Mouse (Mus musculus) embryonic facial prominence, embryonic 15.5 days (tissue): ENCODE data around the gene Slc25a44. TPM values are rescaled to one million over a fixed set of nuclear protein-coding genes. Genes with fewer than 3 reads are reported as not detected.

Experiments
- ATAC-seq: fragments of 200-750 bp; cut with Nextera tagmentation; 2 replicates; pipeline ENCODE4 v1.8.0; 2017; ENCODE audit warnings: low read depth, moderate TSS enrichment; ENCODE audit not compliant: insufficient number of reproducible peaks, low FRiP score, low TSS enrichment
- H3K27ac ChIP-seq: fragments of 300-500 bp; sonication (generic); replicated peaks from 2 replicates; pipeline ENCODE4 v1.5.1; 2015; ENCODE audit warnings: mild to moderate bottlenecking, inconsistent platforms
- H3K27me3 ChIP-seq: fragments of 300-500 bp; sonication (generic); 2 replicates; pipeline ENCODE4 v1.6.1; 2015; ENCODE audit warnings: inconsistent platforms
- H3K36me3 ChIP-seq: fragments of 300-500 bp; sonication (generic); 2 replicates; pipeline ENCODE4 v1.6.1; 2015; ENCODE audit warnings: mild to moderate bottlenecking, inconsistent platforms
- H3K4me1 ChIP-seq: fragments of 300-500 bp; sonication (generic); 2 replicates; pipeline ENCODE4 v1.6.1; 2015; ENCODE audit warnings: inconsistent platforms
- H3K4me2 ChIP-seq: fragments of 300-500 bp; sonication (generic); replicated peaks from 2 replicates; pipeline ENCODE4 v1.6.1; 2015; ENCODE audit warnings: mild to moderate bottlenecking, inconsistent platforms
- H3K4me3 ChIP-seq: fragments of 300-500 bp; sonication (generic); replicated peaks from 2 replicates; pipeline ENCODE4 v1.5.1; 2015; ENCODE audit warnings: mild to moderate bottlenecking, inconsistent platforms
- H3K9ac ChIP-seq: fragments of 300-500 bp; sonication (generic); 2 replicates; pipeline ENCODE4 v1.6.1; 2015; ENCODE audit warnings: inconsistent platforms
- H3K9me3 ChIP-seq: fragments of 300-500 bp; sonication (generic); replicated peaks from 2 replicates; pipeline ENCODE4 v1.6.1; 2016; ENCODE audit warnings: inconsistent platforms
- WGBS: fragments of 180-500 bp; shearing (Covaris S2); methylation state at CpG from one replicate; pipeline ENCODE4 v1.1.7; 2015; 5-methylcytosine and 5-hydroxymethylcytosine counted together
- polyA plus RNA-seq: library from polyadenylated mRNA; unstranded; fragments of >200 nt; fragmentation: Nextera tagmentation; extraction: Ambion mirVana; gene quantifications from 2 replicates; pipeline ENCODE4 v1.2.1, GENCODE M21; 2015

Slc25a44 gene
- polyA plus RNA-seq, 1 experiment from 2014 or later: 17.9 TPM

DNA sequence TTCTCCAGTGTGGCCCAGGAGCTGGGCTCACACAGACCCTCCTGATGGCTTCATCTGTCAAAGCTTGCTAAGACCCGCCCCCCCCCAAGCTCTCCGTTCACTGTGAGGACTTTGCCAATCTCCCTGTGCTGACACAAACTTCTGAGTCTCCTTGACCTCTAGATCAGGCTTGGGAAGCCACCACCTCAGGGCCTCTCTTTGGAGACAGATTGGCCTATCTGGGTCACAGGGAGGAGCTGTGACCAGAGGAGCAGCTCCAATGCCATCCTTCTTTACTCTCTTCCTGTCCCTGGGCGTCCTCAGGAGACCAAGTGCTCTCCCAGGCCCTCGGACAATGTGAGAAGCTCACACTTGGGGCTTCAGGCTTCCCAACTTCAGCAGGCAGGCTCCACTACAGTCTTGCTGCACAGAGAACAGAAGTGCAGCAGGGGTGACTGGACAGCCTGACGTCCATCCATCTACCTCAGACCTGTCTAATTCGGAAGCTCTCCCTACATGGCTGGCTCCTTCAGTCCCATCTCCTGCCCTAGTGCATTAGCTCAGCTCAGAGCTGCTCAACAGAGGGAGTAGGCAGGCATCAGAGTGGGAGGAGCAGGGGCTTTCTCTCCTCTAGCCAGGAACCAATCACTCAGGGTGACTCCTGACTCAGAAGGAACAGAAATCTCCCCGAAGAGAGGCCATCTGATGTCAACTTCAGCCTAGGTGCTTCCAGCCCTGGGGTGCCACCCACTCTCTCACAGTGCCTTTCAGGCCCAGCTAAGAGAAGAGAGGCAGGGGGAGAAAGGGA lies 32.0 kb upstream of the Slc25a44 start:
- 68% methylated on average over 7 of the region's 7 CpGs for WGBS
- Histone ChIP-seq H3K27ac (peak overlapping the region; percentile 4; the same call in 1 of the 2 replicates), H3K36me3 (no peaks in the 10 kb centered on the region), H3K27me3 (no peaks in the 10 kb centered on the region), H3K4me1 (peaks cover 51% of the 10 kb centered on the region), H3K4me2 (no peak overlapping the region), H3K9ac (no peak overlapping the region), H3K4me3 (no peak overlapping the region), H3K9me3 (no peaks in the 10 kb centered on the region)
- no peak for ATAC-seq

DNA sequence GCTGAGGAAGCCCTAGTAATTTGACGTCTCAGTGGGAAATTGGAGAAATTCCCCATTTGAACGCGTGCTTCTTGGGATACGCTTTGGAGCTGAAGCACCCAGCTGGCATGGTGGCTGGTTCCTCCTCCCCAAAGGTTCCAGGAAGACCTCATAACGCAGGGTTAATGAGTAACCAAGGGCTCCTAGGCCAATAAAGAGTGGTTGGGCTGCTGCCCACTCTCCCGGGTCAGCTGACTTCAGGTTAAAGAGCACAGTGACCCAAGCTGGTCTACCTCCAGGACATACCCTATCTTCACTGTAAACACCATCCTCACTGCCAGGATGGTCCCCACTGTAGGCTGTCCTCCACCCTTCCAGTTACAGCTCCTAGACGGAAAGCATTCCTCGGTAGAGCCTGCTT lies 31.4 kb upstream of the Slc25a44 start:
- ATAC-seq: no peak
- H3K9ac ChIP-seq: no peak overlapping the region
- H3K4me1 ChIP-seq: peaks cover 49% of the 10 kb centered on the region
- no peak overlapping the region for H3K4me2 ChIP-seq
- H3K27ac ChIP-seq: peak overlapping the region; percentile 4; the same call in 1 of the 2 replicates
- 88% methylated on average over 8 of the region's 8 CpGs for WGBS
- H3K4me3 ChIP-seq: no peak overlapping the region
- H3K9me3 ChIP-seq: no peaks in the 10 kb centered on the region
- no peaks in the 10 kb centered on the region for H3K36me3 ChIP-seq
- H3K27me3 ChIP-seq: no peaks in the 10 kb centered on the region

DNA sequence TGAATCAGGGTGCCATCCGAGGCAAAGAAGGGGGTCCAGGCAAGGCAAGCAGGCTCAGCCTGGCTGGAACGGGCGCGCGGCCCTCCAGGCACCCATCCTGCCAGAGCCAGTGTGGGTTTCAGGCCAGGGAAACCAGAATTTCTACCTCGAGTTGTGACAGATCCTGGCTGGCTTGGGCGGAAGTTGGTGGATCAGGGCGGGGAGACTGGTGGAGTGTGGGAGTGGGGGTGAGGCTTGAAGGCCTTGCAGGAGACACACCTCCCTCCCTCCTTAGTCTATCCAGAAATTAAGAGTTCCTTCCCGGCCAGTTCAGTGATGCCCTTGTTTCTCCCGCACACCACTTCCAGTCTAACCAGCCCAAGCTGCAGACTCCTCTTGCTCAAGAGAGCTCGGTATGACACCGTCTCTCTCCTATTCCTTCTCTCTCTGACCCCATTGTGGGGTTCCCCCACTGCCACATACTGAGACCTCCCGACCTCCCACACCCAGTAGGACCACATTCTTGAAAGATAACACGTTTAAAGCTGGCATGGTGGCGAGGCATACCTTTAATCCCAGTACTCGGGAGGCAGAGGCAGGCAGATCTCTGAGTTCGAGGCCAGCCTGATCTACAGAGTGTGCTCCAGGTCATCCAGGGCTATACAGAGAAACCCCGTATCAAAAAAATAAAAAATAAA lies 30.8 kb upstream of the Slc25a44 start:
- peak overlapping the region; percentile 16 for H3K4me3 ChIP-seq
- WGBS: 65% methylated on average over 18 of the region's 18 CpGs

DNA sequence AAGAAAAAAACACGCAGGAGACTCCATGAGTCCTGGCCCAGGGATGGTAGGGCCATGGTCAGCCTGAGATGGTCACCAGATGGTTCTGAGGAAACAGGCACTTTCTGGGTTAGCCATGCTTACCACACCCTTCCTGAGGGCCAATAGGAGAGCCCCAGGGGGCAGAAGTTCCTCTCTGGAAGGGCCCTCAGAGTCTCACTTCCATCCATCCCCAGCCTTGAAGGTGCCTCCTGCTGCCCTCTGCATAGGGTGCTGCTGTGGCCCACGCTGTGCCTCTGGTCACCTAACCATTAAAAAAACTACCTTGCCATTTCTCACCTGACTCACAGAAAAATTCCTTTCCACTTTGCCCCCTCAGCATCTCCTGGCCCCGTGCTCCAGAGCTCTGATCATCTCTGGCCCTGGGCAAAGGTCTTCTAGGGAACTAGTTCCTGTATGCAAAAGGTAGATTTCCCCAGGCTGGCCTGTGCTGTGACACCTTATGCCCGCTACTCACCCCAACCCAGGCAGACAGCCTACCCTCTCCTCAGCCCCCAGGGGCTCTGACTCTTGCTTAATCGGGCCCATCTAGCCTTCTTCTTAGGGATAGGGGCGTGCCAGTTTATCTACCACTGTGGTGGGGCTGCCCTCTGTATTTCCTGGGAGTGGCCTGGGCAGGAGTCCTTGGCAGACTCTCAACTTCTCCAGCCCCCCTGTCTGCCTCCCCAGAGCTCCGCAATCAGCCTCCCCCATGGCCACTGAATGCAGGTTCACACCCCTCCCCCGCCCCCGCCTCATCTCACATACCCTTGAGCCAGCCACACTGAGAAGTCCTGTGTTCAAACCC lies 30.0 kb upstream of the Slc25a44 start:
- 53% methylated on average over 9 of the region's 9 CpGs for WGBS
- no peaks in the 10 kb centered on the region for H3K9me3 ChIP-seq
- H3K4me2 ChIP-seq: peak overlapping the region; percentile 27
- ATAC-seq: peak; percentile 25; the same call in 1 of the 2 replicates
- peak overlapping the region; percentile 16 for H3K4me3 ChIP-seq
- peak overlapping the region; percentile 81 for H3K27ac ChIP-seq
- peaks cover 41% of the 10 kb centered on the region for H3K4me1 ChIP-seq
- H3K27me3 ChIP-seq: no peaks in the 10 kb centered on the region
- no peak overlapping the region for H3K9ac ChIP-seq
- H3K36me3 ChIP-seq: no peaks in the 10 kb centered on the region

More for the DNA sequence above, 30.8 kb upstream of the Slc25a44 start:
- Histone ChIP-seq H3K9ac (no peak overlapping the region), H3K36me3 (no peaks in the 10 kb centered on the region), H3K9me3 (no peaks in the 10 kb centered on the region), H3K4me1 (peaks cover 43% of the 10 kb centered on the region), H3K4me2 (peak overlapping the region; percentile 27), H3K27ac (peak overlapping the region; percentile 81), H3K27me3 (no peaks in the 10 kb centered on the region)
- ATAC-seq: peak; percentile 17; the same call in 1 of the 2 replicates

DNA sequence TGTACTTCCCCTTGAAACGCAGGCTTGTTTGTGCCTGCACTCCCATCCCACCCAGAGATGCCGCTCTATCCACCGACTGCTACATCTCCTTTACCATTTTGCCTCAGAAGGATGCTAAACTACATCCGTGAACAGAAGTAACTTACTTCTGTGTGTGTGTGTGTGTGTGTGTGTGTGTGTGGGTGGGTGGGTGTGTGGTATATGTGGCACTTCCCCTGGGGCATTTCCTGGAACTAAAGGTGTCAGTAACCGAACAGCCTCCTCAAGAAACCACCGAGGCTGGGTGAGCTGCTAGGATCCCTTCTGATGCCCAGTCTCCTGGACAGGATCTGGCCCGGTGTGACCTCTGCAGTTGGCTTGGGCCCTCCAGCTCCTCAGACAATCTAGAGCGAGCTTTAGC lies 29.0 kb upstream of the Slc25a44 start:
- no peaks in the 10 kb centered on the region for H3K27me3 ChIP-seq
- no peak for ATAC-seq
- H3K9ac ChIP-seq: no peak overlapping the region
- H3K4me2 ChIP-seq: peak overlapping the region; percentile 27; the same call in 1 of the 2 replicates
- H3K9me3 ChIP-seq: no peaks in the 10 kb centered on the region
- peaks cover 47% of the 10 kb centered on the region for H3K4me1 ChIP-seq
- no peaks in the 10 kb centered on the region for H3K36me3 ChIP-seq
- H3K4me3 ChIP-seq: no peak overlapping the region
- H3K27ac ChIP-seq: no peak overlapping the region
- 49% methylated on average over 8 of the region's 8 CpGs for WGBS

DNA sequence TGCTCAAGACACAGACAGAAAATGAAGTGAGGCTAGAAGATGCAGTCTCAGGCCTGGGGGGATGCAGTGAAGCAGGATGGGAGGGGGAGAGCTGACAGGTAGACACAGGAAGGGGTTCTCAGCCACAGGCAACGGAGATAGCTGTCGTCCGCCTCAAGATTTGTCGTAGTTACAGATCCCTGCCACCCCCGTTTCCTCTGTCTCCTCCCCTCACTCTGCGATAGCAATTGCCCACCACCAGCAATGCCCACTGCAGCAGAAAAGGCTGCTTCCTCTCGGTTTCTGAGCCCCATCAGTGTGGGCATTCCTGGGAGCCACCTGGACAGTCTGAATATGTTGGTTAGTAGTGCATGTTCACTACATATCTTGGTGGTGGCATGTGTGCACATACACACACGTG lies 28.4 kb upstream of the Slc25a44 start:
- Histone ChIP-seq H3K4me1 (peaks cover 42% of the 10 kb centered on the region), H3K27ac (no peak overlapping the region), H3K9me3 (no peaks in the 10 kb centered on the region), H3K9ac (no peak overlapping the region), H3K4me2 (no peak overlapping the region), H3K27me3 (no peaks in the 10 kb centered on the region), H3K36me3 (no peaks in the 10 kb centered on the region), H3K4me3 (no peak overlapping the region)
- 42% methylated on average over 8 of the region's 8 CpGs for WGBS
- no peak for ATAC-seq

DNA sequence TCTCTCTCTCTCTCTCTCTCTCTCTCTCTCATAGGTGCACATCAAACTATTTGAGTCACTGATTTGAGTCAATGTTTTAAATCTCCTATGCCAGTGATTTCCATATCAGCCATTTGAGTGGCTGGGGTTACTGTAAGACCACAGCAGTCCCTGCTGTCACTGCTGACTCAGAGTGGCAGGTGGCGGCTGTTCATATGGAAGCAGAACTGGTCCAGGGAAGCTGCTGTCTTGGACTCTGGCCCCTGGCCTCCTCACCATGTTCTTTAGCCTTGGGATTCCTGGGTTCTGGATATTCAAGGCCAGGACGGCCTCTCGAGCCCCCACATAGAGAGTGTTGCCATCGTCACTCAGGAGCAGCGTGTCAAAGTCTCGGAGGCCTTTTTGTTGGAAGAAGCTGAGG lies 27.8 kb upstream of the Slc25a44 start:
- Histone ChIP-seq H3K4me2 (no peak overlapping the region), H3K9ac (no peak overlapping the region), H3K4me3 (no peak overlapping the region), H3K36me3 (no peaks in the 10 kb centered on the region), H3K27ac (no peak overlapping the region), H3K4me1 (peaks cover 35% of the 10 kb centered on the region), H3K9me3 (no peaks in the 10 kb centered on the region), H3K27me3 (no peaks in the 10 kb centered on the region)
- ATAC-seq: no peak
- 87% methylated on average over 6 of the region's 6 CpGs for WGBS

DNA sequence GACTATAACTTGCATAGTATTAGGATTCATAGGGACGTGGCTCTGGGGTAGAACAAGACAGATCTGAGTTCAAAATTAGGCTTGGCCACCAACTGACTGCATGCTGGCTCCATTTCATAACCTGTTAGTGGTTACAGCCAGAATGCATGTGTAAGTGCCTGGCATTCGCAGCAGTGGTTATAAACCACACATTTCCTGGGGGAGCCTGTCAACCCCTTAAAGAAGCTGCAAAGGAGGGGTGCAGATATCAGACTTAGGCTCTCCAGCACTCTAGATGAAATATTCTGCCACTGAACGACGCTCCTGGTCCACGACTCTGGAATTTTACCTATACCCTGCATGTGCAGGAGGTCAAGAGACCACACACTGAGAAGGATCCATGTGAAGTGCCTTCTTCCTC lies 27.3 kb upstream of the Slc25a44 start:
- Histone ChIP-seq H3K9ac (no peak overlapping the region), H3K9me3 (no peaks in the 10 kb centered on the region), H3K4me1 (peaks cover 32% of the 10 kb centered on the region), H3K36me3 (no peaks in the 10 kb centered on the region), H3K4me3 (no peak overlapping the region), H3K27me3 (no peaks in the 10 kb centered on the region), H3K4me2 (no peak overlapping the region), H3K27ac (no peak overlapping the region)
- no peak for ATAC-seq
- WGBS: 65% methylated on average over 5 of the region's 5 CpGs

DNA sequence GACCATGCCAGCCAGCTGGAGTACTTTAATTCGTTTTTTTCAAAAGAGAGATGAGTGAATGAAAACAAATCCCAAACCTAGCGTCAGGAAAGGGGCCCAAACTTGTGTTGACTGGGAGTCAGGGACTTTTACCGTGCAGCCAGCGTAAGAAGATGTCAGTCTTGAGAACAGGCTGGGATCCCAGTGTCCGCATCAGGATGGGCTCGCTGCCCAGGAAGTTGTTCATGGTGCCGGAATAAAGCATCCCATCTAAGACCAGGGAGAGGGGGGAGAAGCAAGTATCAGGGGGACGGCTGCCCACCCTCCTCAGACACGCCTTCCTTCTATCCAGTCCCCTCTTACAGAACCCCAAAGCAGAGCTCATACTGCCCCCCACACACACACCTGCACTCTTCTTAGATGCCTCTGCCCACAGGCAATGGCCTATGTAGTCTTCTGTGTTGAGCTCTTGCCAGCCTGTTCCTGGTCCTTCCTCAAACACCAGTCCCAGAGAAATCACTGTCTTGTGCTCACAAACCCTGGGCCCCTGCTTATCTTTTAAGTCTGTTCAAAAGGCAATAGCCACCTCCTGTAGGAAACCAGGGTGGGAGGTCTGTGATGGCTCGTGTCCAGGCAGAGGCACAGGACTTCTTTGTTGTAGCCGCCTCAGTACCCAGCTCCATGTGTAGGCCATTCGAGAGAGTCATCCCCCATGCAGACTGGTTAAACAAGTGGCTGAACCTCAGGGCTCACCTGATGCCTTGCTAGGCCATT lies 25.6 kb upstream of the Slc25a44 start:
- H3K27ac ChIP-seq: no peak overlapping the region
- peaks cover 21% of the 10 kb centered on the region for H3K4me1 ChIP-seq
- H3K4me3 ChIP-seq: no peak overlapping the region
- ATAC-seq: no peak
- no peaks in the 10 kb centered on the region for H3K27me3 ChIP-seq
- H3K9me3 ChIP-seq: no peaks in the 10 kb centered on the region
- no peaks in the 10 kb centered on the region for H3K36me3 ChIP-seq
- no peak overlapping the region for H3K4me2 ChIP-seq
- 79% methylated on average over 12 of the region's 12 CpGs for WGBS
- H3K9ac ChIP-seq: no peak overlapping the region

DNA sequence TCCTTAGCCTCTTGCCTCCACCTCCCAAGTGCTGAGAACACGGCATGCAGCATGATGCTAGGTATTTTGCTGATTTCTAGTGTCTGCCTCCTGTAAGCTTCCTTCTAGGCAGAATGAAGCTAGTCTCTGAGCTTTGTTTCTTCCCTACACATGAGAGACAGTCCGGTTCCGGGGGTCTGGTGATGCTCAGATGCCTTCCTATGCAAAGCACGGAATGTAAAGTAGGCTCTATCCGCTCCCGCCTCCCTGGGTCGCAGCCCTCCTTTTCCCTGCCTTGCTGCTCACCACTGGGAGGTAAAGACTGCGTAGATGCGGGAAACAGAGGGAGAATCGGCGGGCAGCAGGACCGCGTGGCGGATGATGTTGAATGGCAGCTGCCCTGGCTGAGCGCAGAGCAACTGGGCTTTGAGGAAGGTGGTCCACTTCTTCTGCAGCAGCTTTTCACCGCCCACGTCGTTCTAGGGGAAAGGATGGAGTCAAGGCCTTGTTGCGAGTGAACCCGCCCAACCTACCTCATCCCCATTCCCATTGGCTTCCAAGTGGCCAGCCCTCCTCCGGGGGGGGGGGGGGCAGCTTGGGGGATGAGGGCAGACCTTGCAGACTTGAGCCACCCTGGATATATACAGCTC lies 24.6 kb upstream of the Slc25a44 start:
- H3K4me2 ChIP-seq: peak overlapping the region; percentile 47
- WGBS: 12% methylated on average over 21 of the region's 21 CpGs
- H3K27ac ChIP-seq: 0 out of 2 replicates have a peak overlapping the region, but pooled peaks have one; percentile 1
- peak; percentile 61 for ATAC-seq
- H3K9ac ChIP-seq: no peak overlapping the region
- H3K9me3 ChIP-seq: no peaks in the 10 kb centered on the region
- no peaks in the 10 kb centered on the region for H3K27me3 ChIP-seq
- H3K4me3 ChIP-seq: peak overlapping the region; percentile 34
- no peaks in the 10 kb centered on the region for H3K36me3 ChIP-seq
- peaks cover 11% of the 10 kb centered on the region; the same call in 1 of the 2 replicates for H3K4me1 ChIP-seq
